Mouse (Mus musculus) stomach, postnatal 0 days (tissue): ENCODE measurements around the gene Sephs1.

ENCODE experiments used
- CTCF ChIP-seq: IDR thresholded peaks from 2 replicates; pipeline ENCODE4 v1.5.1; 2016; ENCODE audit warnings: antibody characterized with exemption, low read depth, mild to moderate bottlenecking, moderate library complexity
- EP300 ChIP-seq: optimal IDR thresholded peaks from 2 replicates; pipeline ENCODE3; 2016; ENCODE audit warnings: antibody characterized with exemption

DNA sequence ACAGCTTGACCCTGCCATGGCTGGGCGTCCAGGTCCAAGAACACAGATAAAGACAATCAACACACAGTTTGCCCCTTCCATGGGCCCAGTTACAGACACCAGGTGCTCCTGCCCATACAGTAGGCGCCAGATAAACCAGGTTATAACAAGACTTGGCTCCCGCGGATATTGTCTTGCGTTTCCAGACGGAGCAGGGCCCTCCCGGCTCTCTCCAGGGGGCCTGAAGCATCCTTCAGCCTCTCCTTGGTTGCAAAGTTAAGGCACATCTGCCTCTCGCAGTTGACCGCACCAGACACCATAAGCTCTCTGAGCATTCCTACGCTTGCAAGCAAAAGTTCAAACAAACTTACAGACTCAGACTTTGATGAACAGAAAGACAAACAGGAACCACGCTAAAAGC is 59.5 kb downstream of the Sephs1 start:
- TF ChIP-seq EP300, result no peak
- TF ChIP-seq CTCF, result no peak
